Mouse (Mus musculus): ENCODE results near the gene Sik3. TPM values are rescaled to one million over a fixed set of nuclear protein-coding genes. Genes with fewer than 3 reads are reported as not detected.

The Sik3 gene
- polyA plus RNA-seq, 1 experiment from 2014 or later: 11.7 TPM

GRCm38 (mm10) chr9:46138831-46139230 is 126.2 kb downstream of the Sik3 start:
- WGBS: 81% methylated on average over 6 of the region's 6 CpGs
- no peaks in the 10 kb centered on the region for H3K9me3 ChIP-seq (replicated peaks)
- peaks cover 16% of the 10 kb centered on the region for H3K4me1 ChIP-seq (replicated peaks)
- H3K27ac ChIP-seq: no peak overlapping the region
- no peaks in the 10 kb centered on the region for H3K36me3 ChIP-seq
- H3K4me3 ChIP-seq: no peak overlapping the region
- H3K27me3 ChIP-seq: no peaks in the 10 kb centered on the region
- no peak overlapping the region for H3K4me2 ChIP-seq
- ATAC-seq (replicated peaks; ENCODE audit: insufficient number of reproducible peaks, insufficient read depth, low FRiP score, low read depth): no peak
- H3K9ac ChIP-seq: no peak overlapping the region

- no peaks in the 10 kb centered on the region for H3K36me3 ChIP-seq
- no peak overlapping the region for H3K4me2 ChIP-seq
- peaks cover 16% of the 10 kb centered on the region for H3K4me1 ChIP-seq (replicated peaks)
- H3K27ac ChIP-seq: no peak overlapping the region
- 82% methylated on average over 1 of the region's 1 CpGs for WGBS
- H3K27me3 ChIP-seq: no peaks in the 10 kb centered on the region
- H3K4me3 ChIP-seq: no peak overlapping the region
- H3K9me3 ChIP-seq (replicated peaks): no peaks in the 10 kb centered on the region
- H3K9ac ChIP-seq: no peak overlapping the region
- ATAC-seq (replicated peaks; ENCODE audit: insufficient number of reproducible peaks, insufficient read depth, low FRiP score, low read depth): no peak
These were observed 128.2 kb downstream of the Sik3 start for GRCm38 (mm10) chr9:46140811-46141210.

- H3K9me3 ChIP-seq (replicated peaks): no peaks in the 10 kb centered on the region
- H3K36me3 ChIP-seq: no peaks in the 10 kb centered on the region
- ATAC-seq (replicated peaks; ENCODE audit: insufficient number of reproducible peaks, insufficient read depth, low FRiP score, low read depth): no peak
- H3K4me1 ChIP-seq (replicated peaks): peaks cover 25% of the 10 kb centered on the region
- H3K27me3 ChIP-seq: no peaks in the 10 kb centered on the region
- no peak overlapping the region for H3K27ac ChIP-seq
- H3K4me2 ChIP-seq: no peak overlapping the region
- no peak overlapping the region for H3K4me3 ChIP-seq
- no peak overlapping the region for H3K9ac ChIP-seq
- WGBS: 83% methylated on average over 1 of the region's 1 CpGs
These were observed 129.4 kb downstream of the Sik3 start for GRCm38 (mm10) chr9:46142031-46142430.

- H3K4me2 ChIP-seq: no peak overlapping the region
- no peaks in the 10 kb centered on the region for H3K36me3 ChIP-seq
- no peak overlapping the region for H3K9ac ChIP-seq
- ATAC-seq (replicated peaks; ENCODE audit: insufficient number of reproducible peaks, insufficient read depth, low FRiP score, low read depth): no peak
- H3K27ac ChIP-seq: no peak overlapping the region
- no peaks in the 10 kb centered on the region for H3K9me3 ChIP-seq (replicated peaks)
- no peak overlapping the region for H3K4me3 ChIP-seq
- WGBS: 92% methylated on average over 1 of the region's 1 CpGs
- H3K4me1 ChIP-seq (replicated peaks): peaks cover 28% of the 10 kb centered on the region
- no peaks in the 10 kb centered on the region for H3K27me3 ChIP-seq
These were observed 129.9 kb downstream of the Sik3 start for GRCm38 (mm10) chr9:46142492-46142891.

- Histone ChIP-seq H3K4me3 (no peak overlapping the region), H3K27me3 (no peaks in the 10 kb centered on the region), H3K4me2 (no peak overlapping the region), H3K9me3 (replicated peaks) (no peaks in the 10 kb centered on the region), H3K4me1 (replicated peaks) (peaks cover 37% of the 10 kb centered on the region), H3K9ac (no peak overlapping the region), H3K27ac (no peak overlapping the region), H3K36me3 (0 out of 2 replicates have a peak, but pooled peaks cover 4% of the 10 kb centered on the region)
- ATAC-seq (replicated peaks; ENCODE audit: insufficient number of reproducible peaks, insufficient read depth, low FRiP score, low read depth): no peak
- WGBS: 77% methylated on average over 6 of the region's 6 CpGs
These were observed 132.4 kb downstream of the Sik3 start for GRCm38 (mm10) chr9:46144976-46145375.

- H3K36me3 ChIP-seq: 0 out of 2 replicates have a peak, but pooled peaks cover 4% of the 10 kb centered on the region
- no peaks in the 10 kb centered on the region for H3K9me3 ChIP-seq (replicated peaks)
- no peak overlapping the region for H3K9ac ChIP-seq
- peaks cover 42% of the 10 kb centered on the region for H3K4me1 ChIP-seq (replicated peaks)
- H3K27ac ChIP-seq: peak overlapping the region; percentile 7; the same call in 1 of the 2 replicates
- 69% methylated on average over 3 of the region's 3 CpGs for WGBS
- no peak overlapping the region for H3K4me3 ChIP-seq
- no peak overlapping the region for H3K4me2 ChIP-seq
- H3K27me3 ChIP-seq: no peaks in the 10 kb centered on the region
- ATAC-seq (replicated peaks; ENCODE audit: insufficient number of reproducible peaks, insufficient read depth, low FRiP score, low read depth): no peak
These were observed 133.8 kb downstream of the Sik3 start for GRCm38 (mm10) chr9:46146437-46146836.

- H3K27me3 ChIP-seq: no peaks in the 10 kb centered on the region
- H3K36me3 ChIP-seq: 0 out of 2 replicates have a peak, but pooled peaks cover 4% of the 10 kb centered on the region
- peaks cover 48% of the 10 kb centered on the region for H3K4me1 ChIP-seq (replicated peaks)
- no peak overlapping the region; the same call in 1 of the 2 replicates for H3K27ac ChIP-seq
- H3K9ac ChIP-seq: no peak overlapping the region
- no peak overlapping the region for H3K4me2 ChIP-seq
- no peak for ATAC-seq (replicated peaks; ENCODE audit: insufficient number of reproducible peaks, insufficient read depth, low FRiP score, low read depth)
- 93% methylated on average over 4 of the region's 4 CpGs for WGBS
- no peaks in the 10 kb centered on the region for H3K9me3 ChIP-seq (replicated peaks)
- no peak overlapping the region for H3K4me3 ChIP-seq
These were observed 136.1 kb downstream of the Sik3 start for GRCm38 (mm10) chr9:46148723-46149122.

GRCm38 (mm10) chr9:46149392-46149791 is 136.8 kb downstream of the Sik3 start:
- Histone ChIP-seq H3K36me3 (0 out of 2 replicates have a peak, but pooled peaks cover 4% of the 10 kb centered on the region), H3K9me3 (replicated peaks) (no peaks in the 10 kb centered on the region), H3K9ac (no peak overlapping the region), H3K4me2 (no peak overlapping the region), H3K4me1 (replicated peaks) (peaks cover 48% of the 10 kb centered on the region), H3K27ac (peak overlapping the region; percentile 66), H3K4me3 (no peak overlapping the region), H3K27me3 (no peaks in the 10 kb centered on the region)
- 71% methylated on average over 5 of the region's 5 CpGs for WGBS
- ATAC-seq (replicated peaks; ENCODE audit: insufficient number of reproducible peaks, insufficient read depth, low FRiP score, low read depth): no peak

GRCm38 (mm10) chr9:46150116-46150515 is 137.5 kb downstream of the Sik3 start:
- Histone ChIP-seq H3K4me3 (no peak overlapping the region), H3K9me3 (replicated peaks) (no peaks in the 10 kb centered on the region), H3K4me1 (replicated peaks) (peaks cover 48% of the 10 kb centered on the region), H3K27ac (peak overlapping the region; percentile 66), H3K36me3 (0 out of 2 replicates have a peak, but pooled peaks cover 4% of the 10 kb centered on the region), H3K27me3 (no peaks in the 10 kb centered on the region), H3K9ac (no peak overlapping the region), H3K4me2 (no peak overlapping the region)
- ATAC-seq (replicated peaks; ENCODE audit: insufficient number of reproducible peaks, insufficient read depth, low FRiP score, low read depth): no peak; the same call in 1 of the 2 replicates
- WGBS: 35% methylated on average over 7 of the region's 7 CpGs

GRCm38 (mm10) chr9:46150890-46151703 is 138.5 kb downstream of the Sik3 start:
- ATAC-seq (replicated peaks; ENCODE audit: insufficient number of reproducible peaks, insufficient read depth, low FRiP score, low read depth): no peak
- Histone ChIP-seq H3K4me1 (replicated peaks) (peaks cover 48% of the 10 kb centered on the region), H3K27ac (peak overlapping the region; percentile 66)

GRCm38 (mm10) chr9:46151704-46152040 is 139.1 kb downstream of the Sik3 start:
- no peak overlapping the region for H3K9ac ChIP-seq
- 51% methylated on average over 6 of the region's 6 CpGs for WGBS
- 0 out of 2 replicates have a peak, but pooled peaks have one; percentile 37 for ATAC-seq (replicated peaks; ENCODE audit: insufficient number of reproducible peaks, insufficient read depth, low FRiP score, low read depth)
- no peak overlapping the region for H3K4me3 ChIP-seq
- peaks cover 45% of the 10 kb centered on the region for H3K4me1 ChIP-seq (replicated peaks)
- no peaks in the 10 kb centered on the region for H3K9me3 ChIP-seq (replicated peaks)
- H3K27ac ChIP-seq: peak overlapping the region; percentile 66
- 0 out of 2 replicates have a peak, but pooled peaks cover 4% of the 10 kb centered on the region for H3K36me3 ChIP-seq
- no peaks in the 10 kb centered on the region for H3K27me3 ChIP-seq
- no peak overlapping the region for H3K4me2 ChIP-seq

More at GRCm38 (mm10) chr9:46150890-46151703, 138.5 kb downstream of the Sik3 start:
- H3K9me3 ChIP-seq (replicated peaks): no peaks in the 10 kb centered on the region
- no peaks in the 10 kb centered on the region for H3K27me3 ChIP-seq
- H3K36me3 ChIP-seq: 0 out of 2 replicates have a peak, but pooled peaks cover 4% of the 10 kb centered on the region
- H3K4me2 ChIP-seq: no peak overlapping the region
- 45% methylated on average over 2 of the region's 2 CpGs for WGBS
- no peak overlapping the region for H3K4me3 ChIP-seq
- no peak overlapping the region for H3K9ac ChIP-seq
